Mouse (Mus musculus) urinary bladder, postnatal 36 days (tissue): ENCODE measurements around the gene Fam205a1.
"Not testable (repeated sequence)": the region's sequence is repeated elsewhere in the genome, so short reads cannot be mapped to it uniquely, and the experiment has no call there.

Experiments used
- DNase-seq, 2 experiments: peaks; one replicate each; pipeline ENCODE4 v3.0.0; 2022; ENCODE audit warnings: low spot score in 2 of 2, mixed read lengths in 1 of 2

Gene Fam205a1

DNA sequence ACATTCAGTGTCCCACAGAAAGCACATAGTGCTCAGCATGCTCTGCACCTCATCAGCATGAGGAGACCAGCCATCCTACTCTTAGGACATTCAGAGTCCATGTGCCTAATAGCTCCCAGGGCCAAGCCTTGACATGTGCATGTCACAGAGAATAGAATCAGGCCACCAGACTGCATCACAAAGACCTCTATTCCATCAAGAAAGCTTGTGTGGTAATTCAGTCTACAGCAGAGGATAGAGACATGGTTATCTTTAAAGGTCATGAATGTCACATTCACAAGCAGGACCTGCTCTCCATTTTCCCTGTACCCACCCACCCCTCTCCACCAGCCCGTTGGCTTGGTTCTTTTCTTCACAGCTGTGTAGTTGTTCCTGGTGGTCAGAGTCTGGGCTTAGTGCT is at the start of gene Fam205a1:
TSS of gene Fam205a1 (minus strand) at position 101 of the 400 bp plus-strand sequence.
- DNase-seq = not testable (repeated sequence)

DNA sequence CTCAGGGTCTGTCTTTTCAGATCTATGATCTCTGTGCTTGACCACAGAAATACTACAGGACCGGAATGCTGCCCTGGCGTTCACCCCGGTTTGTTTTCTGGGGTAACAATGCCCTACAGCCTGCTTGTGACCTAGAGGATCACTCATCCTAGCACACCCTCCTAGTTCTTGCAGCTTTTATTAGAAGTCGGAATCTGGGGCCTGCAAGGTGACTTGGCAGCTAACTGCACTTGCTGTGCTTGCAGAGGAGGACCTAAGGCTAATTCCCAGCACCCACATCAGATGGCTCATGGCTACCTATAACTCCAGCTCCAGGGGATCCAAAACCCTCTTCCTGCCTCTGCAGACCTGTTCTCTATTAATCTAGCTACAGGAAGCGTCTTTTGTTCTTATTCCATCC is 49.0 kb upstream of the Fam205a1 start:
- DNase-seq = no peak

DNA sequence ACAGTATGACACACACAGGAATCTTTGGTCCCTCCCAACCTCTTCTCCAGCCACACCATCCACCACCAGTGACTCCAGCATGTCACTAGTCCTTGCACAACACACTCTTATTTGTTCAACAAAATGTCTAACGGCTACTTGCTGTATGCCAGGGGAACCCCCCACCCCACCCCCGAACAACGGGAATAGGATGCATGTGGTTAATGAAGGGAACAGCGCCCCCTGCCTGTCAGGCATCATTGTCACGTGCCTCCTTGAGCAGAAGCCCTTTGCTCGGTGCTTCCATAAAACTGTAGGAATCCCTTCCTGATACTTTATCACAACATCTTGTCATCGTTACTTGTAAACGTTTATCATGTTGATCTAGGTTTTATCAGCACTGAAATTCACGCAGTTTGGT is 48.5 kb upstream of the Fam205a1 start:
- no peak for DNase-seq

DNA sequence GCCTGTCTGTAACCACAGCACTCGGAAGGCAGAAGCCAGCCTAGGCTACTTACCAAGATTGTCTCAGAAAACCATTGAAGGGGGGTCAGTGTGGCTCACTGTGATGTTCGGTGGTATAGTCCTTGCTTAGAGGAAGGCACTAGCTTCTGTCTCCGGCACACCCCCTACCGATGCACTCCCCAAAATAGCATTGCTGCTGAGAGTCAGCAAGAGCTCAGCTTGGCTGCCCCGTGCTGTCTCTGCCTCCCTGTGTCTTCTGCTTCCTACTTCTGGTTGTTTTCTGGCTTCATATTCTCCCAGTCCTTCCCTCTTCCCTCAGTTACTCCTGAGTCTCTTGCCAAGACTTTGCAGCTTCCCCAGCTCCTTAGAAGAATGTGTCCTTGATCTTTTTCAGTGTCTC is 47.2 kb upstream of the Fam205a1 start:
- DNase-seq = no peak

DNA sequence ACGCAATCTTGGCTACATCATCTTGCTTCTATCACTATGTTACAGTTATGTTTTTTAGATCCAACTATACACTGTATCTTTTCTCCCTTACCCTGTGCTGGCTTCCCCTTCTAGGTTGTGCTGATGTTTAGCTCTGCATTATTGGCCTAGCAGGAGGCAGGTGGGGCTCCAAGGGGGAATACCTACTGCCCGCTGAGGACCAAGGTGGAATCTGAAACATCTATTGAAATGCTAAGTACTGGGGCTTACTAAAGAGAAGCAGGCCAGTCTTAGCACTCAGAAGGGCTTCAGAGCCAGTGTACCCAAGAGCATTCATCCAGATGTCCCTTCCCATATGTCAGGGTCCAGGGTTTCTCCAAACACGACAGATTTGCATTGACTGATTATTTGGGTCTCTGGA is 45.2 kb upstream of the Fam205a1 start:
- no peak for DNase-seq

DNA sequence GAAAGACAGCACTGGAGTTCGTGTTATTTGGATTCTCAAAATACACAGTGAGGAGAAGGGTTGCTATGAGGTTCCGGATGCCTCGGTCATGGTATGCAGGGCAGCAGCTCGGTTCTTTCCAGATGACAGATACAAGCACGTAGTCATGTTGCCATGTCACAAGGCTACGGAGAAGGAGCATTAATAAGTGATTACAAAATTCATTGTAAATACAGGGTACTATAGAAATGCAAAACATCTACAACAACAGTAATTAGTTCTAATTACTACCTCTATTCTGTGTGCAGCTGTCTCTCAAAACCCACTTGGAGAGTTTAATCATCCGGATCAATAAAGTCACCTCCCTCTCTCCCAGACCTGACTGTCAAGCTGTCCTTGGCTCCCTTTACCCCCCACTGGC is 41.4 kb upstream of the Fam205a1 start:
- no peak for DNase-seq

DNA sequence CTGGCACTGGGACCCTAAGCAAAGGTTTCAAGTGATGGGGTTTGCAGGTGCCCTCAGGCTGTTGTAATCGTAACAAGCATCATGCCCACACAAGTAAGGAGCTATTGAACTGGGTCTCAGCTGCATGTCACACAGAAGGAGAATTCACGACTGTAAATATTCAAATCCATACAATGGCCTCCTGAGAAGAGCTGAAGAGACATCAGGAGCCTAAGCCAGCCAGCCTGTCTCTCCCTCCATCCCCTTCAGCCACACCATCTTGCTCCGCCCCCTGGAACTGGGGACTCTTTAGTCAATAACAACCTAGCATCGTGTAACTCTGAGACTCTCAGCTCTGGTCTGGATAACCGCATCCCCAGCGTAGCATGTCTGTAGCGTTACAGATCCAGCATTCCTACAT is 37.5 kb upstream of the Fam205a1 start:
- no peak for DNase-seq

DNA sequence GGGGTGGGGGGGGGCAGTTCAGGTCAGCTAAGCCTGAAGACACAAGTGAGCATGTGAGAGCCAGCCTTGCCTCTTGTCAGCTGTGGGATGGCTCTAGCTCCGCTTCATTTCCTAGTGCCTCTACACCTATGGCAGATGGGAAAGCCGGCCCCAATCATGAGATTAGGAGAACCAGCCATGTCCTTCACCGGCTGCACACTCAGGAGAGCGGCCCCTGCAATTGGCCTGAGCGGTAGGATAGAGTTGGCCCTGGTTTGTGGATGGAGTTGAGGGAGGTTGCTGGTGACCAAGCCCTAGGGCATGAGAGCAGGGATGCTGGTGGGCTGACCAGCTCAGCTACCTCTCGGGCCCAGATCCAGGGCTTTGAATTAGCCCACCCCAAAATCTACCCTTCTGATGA is 35.1 kb upstream of the Fam205a1 start:
- no peak for DNase-seq

DNA sequence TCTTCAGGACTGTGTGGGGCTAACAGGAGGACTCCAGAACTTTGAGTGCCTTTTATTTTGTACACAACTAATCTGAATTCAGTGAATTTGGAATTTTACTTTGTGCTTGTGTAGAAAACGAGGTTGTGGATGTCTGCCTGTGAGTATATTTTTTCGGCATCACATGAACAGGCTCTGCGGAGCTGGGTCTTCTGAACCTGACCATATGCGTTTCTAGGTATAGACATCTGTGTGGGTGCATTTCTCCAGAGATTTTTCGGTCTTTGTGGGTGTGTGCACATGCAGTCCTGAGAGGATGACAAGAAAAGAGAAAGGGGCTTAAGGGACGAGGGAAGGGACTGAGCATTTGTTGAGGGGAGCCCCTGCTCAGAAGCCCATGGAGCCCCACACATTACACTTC is 33.2 kb upstream of the Fam205a1 start:
- DNase-seq = no peak

DNA sequence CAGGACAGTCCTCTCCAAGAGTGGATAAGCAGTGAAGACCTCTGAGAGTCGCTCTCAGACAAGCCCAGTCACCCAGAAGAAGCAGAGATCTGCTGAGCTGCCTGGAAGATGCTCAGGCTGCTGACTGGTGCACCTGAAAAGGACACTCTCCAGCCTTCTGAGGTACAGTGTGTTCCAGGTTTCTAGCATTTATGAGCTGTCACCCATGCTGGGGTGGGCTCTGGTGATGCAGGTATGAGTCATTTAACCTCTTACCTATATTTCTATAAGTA is 26.9 kb upstream of the Fam205a1 start:
- no peak for DNase-seq

DNA sequence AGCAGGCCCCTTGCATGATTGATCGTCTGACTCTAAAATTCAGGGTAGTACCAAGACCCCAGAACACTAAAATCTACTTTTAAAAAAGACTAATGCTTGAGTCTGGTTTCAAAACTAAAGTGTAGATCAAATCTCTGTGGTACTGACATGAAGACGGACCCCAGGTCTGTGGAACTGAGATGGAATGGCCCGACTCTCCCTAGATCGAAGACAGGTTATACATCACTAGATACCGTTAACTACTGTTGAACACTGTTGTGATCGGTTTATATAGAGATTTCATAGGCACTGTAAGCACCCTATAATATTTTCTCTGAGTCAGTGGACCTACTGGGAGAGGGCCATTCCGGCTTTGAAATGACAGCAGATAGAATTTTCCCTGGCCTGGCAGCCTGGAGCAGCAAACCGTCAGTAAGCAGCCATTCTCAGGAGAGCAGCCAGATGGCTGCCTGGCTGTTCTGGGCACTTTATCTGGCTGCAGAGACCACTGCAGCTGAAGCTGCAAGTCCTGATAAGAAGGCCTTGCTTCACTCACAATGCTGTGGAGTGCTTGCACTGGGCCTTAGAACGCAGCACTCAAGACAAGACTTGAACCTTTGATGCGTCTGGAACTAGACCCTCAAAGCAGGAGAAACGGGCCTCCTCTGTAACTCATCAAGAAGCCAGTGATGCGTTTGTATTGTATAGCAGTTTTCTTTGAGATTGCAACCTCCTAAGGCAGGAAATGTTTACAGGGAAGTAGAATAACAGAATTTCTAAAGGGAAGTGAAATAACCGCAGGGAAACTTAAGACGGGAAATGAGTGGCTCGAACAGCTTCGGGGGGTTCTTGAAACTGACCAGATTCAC is 26.4 kb upstream of the Fam205a1 start:
- no peak for DNase-seq

DNA sequence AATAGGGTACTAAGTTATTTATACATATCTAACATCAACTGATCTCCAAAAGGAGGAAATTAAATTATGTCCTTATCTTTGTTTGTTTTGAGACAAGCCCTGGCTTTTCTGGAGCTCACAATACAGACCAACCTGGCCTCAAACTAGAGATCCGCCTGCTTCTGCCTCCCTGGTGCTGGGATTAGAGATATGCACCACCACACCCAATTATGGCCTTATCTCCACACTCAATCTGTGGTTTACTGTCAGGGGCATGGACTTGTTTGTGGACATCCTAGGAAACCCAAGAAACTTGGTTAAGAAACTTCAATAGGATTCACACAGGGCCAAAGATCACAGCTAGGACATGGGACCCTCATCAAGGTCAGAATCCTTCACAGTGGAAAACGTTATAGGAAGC is 24.0 kb upstream of the Fam205a1 start:
- DNase-seq = no peak

DNA sequence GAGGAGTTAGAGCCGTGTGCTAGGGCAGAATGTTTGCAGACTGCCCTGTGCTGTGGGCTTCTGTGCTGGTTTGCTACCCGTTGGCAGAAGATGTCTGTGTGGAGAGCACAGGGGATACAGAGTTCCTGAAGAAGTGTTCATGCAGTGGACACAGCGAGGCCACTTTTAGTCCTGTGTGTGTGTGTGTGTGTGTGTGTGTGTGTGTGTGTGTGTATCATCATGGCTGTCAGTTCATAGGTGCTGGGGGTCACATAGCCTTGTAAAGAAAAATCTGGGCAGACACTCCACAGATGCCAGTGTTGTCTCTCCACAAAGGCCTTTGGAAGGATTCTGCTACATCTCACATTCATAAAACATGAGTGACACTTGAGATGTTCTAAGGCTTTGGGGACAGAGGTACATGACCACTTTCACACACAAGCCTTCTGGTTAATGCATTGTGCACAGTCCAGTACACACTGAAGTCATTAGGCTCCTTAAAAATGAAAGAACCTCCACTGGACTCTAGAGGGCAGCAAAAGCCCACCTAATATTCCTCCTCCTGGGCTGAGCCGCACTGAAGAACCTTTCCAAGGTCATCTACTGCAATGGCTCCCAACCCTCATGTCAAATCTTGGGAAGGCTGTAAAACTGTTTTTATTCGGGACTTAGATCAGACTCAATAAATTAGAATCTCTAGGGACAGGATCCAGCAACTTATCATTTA is 23.1 kb upstream of the Fam205a1 start:
- DNase-seq = peak; percentile 27 to 30

DNA sequence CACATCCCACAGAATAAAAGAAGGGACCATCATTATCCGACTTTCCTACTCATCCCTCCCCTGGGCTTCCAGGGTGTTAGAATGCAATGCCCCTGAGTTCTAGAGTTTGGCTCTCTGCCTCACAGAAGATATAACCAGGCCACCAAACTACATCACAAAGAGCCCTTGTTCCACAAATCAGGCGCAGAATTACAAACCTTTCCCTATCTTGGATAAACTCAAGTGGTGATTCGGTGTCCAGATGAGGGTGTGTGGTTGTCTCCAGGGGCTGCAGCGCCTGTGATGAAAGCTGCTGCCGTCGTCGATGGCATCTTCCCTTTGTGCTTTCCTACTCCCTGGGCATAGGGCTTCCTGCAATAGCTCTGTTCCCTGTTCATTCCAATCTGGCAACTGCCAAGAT is 20.4 kb upstream of the Fam205a1 start, which contains the start of gene Fam205c:
TSS of gene Fam205c (minus strand) at position 101 of the 400 bp plus-strand sequence.
- no peak for DNase-seq

DNA sequence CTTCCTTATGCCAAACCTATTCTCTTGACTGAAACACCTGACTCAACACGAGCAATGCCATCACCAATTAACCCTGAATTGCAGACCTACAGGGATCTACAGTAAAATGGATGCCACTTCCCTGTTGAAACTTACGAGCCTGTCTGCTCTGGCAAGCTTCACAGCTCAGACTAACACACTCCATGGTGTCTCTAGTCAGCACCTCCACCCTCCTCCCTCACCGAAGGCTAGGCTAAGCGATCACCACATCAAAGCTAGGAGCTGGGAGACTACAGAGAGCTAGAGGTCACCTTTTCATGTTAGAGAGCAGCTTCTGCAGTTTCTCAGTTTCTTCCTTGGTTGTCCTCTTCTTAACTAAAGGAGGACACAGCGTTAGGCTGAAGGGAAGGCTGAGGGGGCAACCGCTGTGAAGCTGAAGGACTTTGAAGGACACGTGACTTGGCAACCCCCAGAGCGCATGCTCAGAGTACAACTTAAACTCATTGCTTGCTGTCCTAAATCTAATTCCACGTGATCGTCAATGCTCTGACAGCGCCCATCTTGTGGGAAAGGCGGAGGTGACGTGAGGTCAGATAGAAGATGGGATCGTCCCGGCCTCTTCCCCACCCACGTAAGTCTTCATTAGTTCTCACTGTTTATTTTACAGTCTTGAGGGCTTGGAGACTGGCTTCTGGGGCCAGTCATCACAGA is 19.2 kb upstream of the Fam205a1 start:
- DNase-seq = no peak

DNA sequence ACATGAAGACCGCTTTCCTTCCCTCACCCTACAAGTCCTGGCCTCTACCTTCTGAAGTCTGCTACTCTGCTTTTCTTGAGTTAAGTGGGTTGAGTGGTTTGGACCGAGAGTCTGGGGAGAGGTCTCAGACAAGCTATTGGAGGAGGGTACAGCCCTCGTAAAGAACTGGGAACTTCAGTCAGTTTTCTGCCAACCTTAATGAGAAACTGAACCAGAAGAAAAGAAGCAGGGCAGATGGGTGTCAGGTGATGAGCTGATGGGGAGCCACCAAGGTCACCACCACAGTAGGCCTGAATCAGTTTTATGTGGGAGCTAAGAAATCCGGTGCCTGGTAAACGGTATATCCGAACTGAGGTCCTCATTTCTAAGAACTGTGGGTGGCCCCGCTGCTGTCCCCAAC is 18.5 kb upstream of the Fam205a1 start:
- no peak for DNase-seq

DNA sequence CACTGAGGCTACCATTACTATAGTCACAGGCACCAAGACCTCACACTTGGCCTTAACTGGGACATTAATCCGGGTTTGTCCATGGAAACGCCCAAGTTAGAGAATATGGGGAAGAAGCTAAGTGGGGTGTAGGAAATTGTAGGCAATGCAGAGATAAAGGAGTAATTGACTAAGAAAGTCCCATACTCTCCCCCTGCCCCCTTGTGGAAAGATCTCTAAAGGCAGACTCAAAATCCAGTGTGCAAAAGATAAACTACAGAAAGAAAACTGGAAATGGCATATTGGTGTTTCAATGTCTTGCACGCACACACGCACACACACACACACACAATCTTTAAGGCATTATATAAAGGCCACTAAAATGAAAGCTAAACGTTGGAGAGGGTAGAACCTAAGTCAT is 17.1 kb upstream of the Fam205a1 start:
- no peak for DNase-seq

DNA sequence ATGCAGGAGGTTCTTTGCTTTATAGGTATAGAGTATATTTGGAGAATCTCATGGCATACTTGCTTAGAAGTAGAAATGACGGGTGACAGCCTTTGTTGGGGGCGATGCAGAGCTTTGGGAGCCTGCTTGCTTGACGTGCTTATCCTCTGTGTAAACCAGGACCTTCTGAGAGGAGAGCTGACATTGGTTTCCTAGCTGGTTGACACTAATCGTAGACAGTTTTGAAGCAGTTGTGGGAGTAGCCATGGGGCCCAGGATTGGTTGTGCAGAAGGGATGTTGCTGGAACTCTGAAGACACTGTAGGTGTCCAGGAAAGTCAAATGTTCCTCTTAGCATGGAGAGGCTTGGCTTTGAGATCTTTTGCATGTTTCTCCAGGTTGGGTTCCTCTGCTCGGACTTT is 14.5 kb upstream of the Fam205a1 start:
- DNase-seq = no peak

DNA sequence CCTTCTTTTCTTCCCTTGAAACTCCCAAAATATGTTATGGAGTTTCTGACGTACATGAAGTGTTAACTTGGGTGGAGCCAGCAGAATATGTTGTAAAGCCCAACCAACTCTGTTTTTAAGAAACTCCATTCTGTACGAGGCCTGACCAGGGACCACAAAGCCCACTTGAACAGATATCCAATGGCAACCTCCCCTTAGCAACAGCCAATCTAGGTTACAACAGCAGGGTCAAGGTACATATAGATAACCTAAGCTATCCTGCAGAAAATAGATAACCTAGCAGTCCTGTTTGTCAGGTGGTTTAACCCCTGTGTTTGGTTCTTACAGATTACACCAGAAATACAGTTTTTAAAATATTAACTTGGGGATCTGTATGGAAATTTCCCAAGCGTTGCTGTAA is 13.7 kb upstream of the Fam205a1 start:
- no peak for DNase-seq

DNA sequence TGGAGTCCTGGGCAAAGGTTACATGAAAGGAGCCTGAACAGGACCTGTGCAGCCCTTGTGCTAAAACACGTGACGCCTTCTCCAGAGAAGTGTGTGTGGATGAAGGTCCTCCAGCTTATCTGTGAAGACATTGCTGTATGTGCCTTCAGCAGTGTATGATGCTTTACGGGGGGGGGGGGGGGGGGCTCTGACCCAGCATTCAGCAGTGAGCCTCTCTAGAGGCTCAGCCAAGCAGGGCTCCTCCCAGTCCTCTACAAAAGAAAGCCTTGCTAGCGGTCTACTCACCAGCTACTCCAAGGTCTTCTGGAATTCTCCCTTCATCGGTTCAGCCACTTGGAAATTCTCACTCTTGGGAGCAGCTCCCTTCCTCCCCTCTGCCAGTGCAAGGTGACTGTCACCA is 9.8 kb upstream of the Fam205a1 start:
- DNase-seq = not testable (repeated sequence)

DNA sequence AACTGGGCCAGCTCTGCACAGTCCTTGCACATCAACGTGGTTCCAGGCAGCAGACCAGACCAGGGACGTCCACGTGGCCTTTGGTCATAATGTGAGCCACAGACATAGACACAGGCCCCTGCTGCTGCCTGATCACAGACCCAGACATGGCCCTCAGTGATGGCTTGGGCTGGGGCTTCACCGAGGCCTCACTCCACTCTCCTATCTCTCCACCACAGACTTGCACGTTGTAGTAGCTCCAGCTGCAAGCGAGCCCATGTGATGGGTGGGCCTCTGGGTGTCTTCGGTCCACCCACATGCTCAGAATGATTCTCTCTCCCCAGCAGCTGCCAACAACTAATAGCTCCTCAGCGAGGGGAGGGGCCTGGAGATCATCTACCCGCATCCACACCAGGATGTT is 6.8 kb upstream of the Fam205a1 start:
- DNase-seq = not testable (repeated sequence)

DNA sequence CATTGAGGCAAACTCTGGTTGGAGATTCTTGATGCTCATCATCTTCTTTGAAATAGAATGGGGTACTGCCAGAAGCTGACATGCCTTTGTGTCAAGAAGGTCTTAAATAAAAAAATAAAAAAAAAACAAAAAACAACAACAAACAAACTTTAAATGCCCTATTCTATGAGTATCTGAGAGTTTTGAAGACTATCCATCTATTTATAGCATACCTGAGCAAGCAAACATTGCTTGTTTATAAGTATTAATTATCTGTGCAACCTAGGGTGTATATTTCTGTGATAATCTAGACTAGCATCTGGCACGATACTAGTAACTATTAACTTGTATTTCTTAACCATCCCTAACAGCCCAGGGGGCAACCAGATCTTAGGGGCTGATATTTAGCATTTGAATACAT is 3.0 kb upstream of the Fam205a1 start, which contains the start of gene Gm12394:
TSS of gene Gm12394 (minus strand) at position 101 of the 400 bp plus-strand sequence.
- DNase-seq = not testable (repeated sequence)
